Mouse (Mus musculus): Measurements from ENCODE around the gene Camkk2. TPM values are rescaled to one million over a fixed set of nuclear protein-coding genes. Genes with fewer than 3 reads are reported as not detected.

Camkk2 gene
- 10 to 100 TPM; 24.0 to 25.5 TPM for total RNA-seq (2023)

GRCm38 (mm10) chr5:122779277-122779834, at the start of gene Camkk2:
TSS of gene Camkk2 (minus strand) at chr5:122779409.

GRCm38 (mm10) chr5:122820777-122821523, 41.7 kb upstream of the Camkk2 start, which contains the start of gene Anapc5:
TSS of gene Anapc5 (minus strand) at chr5:122821339.

GRCm38 (mm10) chr5:122707276-122708181, 71.7 kb downstream of the Camkk2 start, which contains the start of gene P2rx4:
TSS of gene P2rx4 (plus strand) at chr5:122707544.

Other genes starting within 250 kb of the Camkk2 start
- 1 to 10 TPM; 2.9 to 4.2 TPM for gene Ift81, start 164.9 kb downstream of the Camkk2 start, total RNA-seq (2023)
- gene P2rx7, start 135.5 kb downstream of the Camkk2 start, total RNA-seq (2023) = 10 to 100 TPM; 39.5 to 54.2 TPM
- 10 to 100 TPM; 48.5 to 52.1 TPM for gene P2rx4, start 71.9 kb downstream of the Camkk2 start, total RNA-seq (2023)
- gene Anapc5, start 41.9 kb upstream of the Camkk2 start, total RNA-seq (2023) = 100 to 1,000 TPM; 264 to 271 TPM
- gene Rnf34, start 70.6 kb upstream of the Camkk2 start, total RNA-seq (2023) = 10 to 100 TPM; 25.6 to 30.4 TPM
- gene Kdm2b, start 210.4 kb upstream of the Camkk2 start, total RNA-seq (2023) = 10 to 100 TPM; 60.5 to 66.5 TPM
- 10 to 100 TPM; 73.3 to 78.4 TPM for gene Orai1, start 235.7 kb upstream of the Camkk2 start, total RNA-seq (2023)

Measured in T-cell, adult 66 days (primary cell).